Mouse (Mus musculus) MN1 (cell line): Measurements from ENCODE around the gene Naif1.

Source experiments
- DNase-seq: peaks from one replicate; pipeline ENCODE4 v3.0.0-alpha.2; 2016; ENCODE audit warnings: low spot score

Gene Naif1

DNA sequence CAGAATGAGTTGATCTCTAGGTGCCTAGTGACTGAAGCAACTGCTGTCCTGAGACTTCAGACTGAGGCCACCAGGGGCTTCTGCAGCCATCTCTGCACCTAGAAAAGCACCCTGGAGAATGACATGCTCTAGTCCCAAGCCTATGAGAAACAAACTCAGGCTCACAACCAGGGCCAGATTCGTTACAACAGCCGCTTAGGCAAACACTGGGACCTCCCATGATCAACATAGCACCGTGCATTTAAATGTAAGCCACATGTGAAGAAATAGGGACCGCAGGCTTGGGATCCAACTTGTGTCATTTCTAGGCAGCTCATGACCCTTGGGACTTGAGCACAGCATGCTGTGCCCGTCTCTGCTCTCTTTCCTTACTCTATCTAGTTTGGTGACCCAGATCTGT is 22.5 kb upstream of the Naif1 start:
- DNase-seq: no peak

DNA sequence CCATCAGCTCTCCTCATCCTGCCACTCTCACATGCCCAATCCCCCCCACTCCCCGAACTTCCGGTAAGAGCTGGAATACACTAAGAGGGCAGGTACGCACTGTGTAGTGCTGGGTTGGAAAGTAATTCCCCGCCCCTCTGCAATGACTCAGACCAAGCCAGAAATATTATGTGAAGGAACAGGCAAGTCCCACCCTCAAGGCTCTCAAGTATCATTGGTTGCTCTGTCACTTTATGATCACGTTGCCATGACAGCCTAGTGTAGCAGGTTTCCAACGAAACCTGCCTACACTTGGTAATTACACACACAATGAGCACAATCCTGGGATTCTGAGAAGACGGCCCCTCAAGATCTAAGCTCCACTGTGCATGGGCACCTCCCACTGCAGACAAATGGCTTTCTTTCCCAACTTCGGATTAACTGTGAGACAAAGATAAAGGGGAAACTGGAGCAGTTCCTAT is 22.0 kb upstream of the Naif1 start:
- DNase-seq: peak; percentile 84

DNA sequence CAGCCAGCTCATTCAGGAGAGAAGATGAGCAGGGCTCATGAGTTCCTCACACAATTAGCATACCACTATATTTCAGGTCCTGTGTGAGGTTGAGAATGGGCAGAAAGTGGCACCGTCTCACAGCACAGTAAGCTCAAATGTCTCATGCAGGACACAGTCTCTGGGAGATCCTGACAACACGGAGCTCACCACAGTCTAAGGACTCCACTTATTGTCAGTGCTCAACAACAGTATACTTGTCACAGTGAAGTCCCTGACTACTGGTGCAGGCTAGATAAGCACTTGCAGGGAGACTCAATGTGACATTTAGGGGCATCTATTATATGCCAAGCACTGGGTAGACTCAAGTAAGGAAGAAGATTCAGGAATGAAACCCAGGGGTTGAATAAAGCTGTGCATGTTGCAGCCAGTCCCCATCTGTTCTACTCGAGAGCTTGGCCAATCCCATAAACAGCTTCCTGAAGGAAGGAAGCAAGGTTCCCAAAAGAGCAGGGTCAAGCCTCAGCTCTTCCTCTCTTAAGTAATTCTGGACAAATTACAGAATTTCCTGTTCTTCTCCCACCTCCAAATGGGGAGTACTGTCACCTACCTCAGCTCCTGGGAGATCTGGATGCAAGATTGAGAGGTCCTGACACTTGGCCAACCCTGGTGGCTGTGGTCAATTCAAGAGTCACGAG is 20.9 kb upstream of the Naif1 start:
- no peak for DNase-seq

DNA sequence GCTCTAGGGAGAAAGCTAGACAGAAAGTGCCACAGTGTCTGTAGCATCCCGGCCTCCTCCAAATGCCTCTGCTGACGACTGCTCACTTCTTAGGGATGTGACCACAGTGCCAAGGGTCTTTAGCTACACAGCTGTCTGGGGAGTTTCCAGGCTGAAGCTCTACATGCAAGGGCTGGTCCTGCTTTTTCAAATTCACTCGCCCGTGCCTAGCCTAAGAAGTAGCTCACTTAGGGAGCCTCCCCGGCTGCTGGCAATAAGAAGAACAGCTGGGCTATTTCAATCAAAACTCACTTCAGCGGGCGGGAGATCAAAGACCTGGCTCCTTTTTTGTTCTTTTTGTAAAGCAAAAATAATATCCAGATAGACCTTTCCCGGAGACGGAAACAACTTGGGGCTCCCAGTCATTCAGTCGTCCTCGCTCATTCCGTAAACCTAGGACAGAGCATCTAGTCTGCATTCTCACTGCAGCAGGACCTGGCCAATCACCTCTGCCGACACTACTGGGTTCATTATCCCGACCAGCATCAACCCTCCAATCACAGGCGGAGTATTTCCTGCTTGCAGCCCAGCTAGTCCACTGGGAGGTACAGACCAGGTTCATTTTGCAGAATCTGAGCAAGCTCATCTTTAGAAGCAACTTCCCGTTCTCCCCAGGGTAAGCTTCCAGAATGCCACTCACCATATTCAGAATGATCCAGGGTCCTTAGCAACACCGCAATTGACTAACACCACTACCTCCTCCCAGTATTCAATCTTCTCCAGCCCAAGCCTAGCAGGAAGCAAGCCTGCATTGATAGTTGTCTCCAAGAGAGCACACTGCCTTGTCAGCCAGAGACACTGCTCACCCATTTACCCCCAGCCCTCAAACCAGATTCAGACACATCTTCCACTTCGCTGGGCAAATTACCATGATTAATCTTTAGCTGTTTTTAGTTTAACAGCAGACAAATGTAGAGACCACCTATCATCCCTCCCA is 19.3 kb upstream of the Naif1 start:
- peak; percentile 89 for DNase-seq

DNA sequence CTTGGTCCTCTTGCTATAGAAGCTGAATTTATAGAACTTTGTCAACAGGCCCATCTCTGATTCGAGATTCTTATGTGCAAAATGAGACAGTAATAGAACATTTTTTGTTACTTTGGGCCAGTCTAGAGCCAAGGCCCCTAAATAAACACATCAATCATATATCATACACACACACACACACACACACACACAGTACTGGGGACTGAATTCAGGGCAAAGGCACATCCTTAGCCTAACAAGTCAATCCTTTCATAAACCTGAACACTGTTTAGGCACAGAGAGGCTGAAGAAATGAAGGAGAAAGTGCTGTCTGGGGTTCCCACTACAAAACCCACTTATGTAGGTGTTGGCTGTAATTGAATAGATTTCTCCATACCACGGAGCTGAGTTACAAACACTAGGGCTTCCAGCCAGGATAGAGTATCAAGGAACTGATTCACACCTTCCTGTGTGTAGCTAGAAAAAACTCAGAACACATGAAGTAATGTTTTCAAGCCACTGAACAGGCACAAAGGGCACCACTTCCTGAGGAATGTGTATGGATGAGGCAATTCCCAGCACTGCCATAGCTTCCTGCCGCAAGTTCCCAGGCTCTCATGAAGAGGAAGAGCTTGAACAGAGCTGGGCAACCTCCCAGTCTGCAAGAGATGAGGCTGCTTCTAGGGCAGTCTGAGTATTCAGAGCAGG is 13.4 kb upstream of the Naif1 start:
- no peak for DNase-seq

DNA sequence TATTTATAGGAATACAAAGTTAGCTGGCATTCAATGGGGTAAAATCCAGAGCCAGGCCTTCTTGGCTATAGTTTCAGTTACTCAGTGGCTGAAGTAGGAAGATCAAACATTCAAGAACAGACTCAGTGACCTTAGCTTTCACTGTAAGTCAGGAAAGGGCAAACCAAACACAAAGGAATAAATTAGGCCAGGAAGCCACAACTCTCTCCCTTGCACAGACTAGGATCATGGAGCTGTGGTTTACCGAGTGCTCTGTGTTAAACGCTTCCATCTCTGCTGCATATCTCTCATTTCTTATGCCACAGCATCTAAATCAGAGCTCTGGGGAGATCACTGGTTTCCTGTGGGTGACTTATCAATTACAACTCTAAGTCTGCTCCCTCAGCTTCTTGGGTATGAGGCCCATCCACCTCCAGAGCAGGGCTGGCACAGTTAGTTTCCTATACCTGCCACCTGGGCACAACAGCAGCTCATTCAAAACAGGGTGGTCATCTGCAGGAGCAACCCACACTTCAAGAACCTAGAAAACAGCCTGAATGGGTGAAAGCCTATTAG is 12.6 kb upstream of the Naif1 start:
- no peak for DNase-seq

DNA sequence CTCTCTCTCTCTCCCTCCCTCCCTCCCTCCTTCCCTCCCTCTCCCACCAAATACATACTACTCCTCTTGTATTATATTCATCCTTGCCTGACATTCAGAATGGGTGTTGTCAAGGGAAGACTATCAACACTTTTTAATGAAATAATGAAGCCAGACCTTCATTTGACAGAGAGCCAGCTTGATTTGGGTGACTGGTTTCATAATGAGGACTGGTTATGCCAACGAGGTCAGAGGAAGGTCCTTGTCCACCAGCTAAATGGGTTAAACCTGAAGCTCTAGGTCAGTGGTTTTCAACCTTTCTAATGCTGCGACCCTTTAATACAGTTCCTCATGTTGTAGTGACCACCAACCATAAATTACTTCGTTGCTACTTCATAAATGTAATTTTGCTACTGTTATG is 11.5 kb upstream of the Naif1 start:
- peak; percentile 56 for DNase-seq

DNA sequence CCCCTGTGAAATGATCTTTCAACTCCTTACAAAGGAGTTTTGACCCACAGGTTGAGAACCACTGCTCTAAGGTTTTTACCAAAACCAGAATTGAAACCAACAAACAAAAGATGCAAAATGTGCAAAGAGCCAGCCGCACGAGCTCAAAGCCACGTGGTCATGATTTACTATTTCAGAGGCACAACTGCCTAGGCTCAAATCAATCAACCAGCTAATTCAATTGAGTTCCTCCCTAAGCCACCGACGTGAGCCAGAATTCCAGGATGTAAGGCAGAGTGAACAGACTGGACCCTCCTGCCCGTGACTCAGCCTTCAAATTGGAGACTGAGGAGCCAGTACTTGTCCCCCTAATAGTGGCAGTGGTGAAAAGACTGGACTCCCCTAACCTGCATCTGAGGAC is 11.1 kb upstream of the Naif1 start:
- DNase-seq: peak; percentile 67

DNA sequence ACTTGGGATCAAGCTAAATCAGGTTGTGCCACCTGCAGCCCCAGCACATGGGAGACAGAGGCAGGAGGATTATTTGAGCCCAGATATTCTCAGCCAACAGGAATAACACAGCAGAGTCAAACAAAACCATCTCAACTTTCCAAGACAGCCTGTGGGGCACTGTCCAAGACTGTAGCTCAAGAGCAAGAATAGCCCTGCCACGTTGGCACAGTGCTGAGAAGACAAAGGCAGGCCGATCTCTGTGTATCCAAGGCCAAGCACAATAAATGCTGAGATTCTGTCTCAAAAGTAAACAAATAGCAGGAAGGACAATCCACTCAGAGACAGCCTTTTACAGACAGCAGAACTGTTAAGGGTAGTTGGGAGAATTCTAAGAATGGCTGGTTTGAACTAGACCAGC is 10.1 kb upstream of the Naif1 start:
- DNase-seq: no peak

DNA sequence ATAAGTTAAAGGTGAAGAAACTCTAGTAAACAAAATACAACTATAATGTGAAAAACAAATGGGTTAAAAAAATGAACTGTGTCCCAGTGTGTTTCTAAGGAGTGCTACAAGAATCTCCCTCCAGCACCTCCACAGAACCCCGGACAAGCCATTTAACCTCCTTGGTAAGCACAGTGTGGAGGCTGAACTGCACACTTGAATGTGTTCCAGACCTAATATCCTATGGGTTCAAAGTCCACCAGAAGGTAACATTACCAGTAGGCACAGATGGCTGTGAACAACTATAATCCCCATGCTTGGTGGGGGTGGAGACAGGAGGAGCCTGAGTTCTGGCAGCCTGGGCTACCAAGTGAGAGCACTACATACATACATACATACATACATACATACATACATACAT is 9.6 kb upstream of the Naif1 start:
- DNase-seq: no peak

DNA sequence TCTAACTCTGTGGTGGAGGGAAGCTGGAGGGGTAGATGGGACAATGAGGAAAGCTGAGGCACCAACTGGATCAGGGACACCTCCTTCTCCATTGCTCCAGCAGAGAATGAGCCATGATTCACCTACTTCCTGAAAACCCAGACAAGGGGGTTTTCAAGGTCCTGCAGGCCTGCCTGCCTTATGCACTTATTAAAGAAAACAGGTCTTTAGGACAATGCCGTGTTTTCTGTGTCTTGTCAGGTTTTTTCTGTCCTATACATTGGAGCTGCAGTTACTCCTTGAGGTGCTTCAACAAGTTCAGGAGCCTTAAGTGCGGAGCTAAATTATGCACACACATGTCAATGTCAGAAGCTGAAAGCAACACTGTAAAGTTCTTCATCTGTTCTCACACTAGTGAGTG is 8.7 kb upstream of the Naif1 start:
- DNase-seq: no peak

DNA sequence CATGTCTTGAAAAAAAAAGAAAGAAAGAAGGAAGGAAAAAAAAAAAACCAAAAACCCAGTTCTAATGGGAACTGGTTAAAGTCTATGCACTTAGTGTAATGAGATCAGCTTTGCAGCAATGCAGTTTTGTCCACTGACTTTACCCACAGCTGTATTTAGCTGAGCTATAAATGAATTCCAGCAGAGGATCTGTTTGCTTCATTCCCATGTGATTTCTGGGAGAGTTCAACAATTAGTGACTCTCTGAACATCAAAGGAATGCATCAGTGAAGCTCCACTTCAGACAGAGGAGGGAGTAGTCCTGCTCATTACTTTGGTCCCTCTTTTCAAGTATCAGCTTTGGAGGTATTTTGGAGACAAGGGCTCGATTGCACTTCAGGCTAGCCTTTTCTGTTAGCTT is 4.7 kb upstream of the Naif1 start:
- DNase-seq: no peak

DNA sequence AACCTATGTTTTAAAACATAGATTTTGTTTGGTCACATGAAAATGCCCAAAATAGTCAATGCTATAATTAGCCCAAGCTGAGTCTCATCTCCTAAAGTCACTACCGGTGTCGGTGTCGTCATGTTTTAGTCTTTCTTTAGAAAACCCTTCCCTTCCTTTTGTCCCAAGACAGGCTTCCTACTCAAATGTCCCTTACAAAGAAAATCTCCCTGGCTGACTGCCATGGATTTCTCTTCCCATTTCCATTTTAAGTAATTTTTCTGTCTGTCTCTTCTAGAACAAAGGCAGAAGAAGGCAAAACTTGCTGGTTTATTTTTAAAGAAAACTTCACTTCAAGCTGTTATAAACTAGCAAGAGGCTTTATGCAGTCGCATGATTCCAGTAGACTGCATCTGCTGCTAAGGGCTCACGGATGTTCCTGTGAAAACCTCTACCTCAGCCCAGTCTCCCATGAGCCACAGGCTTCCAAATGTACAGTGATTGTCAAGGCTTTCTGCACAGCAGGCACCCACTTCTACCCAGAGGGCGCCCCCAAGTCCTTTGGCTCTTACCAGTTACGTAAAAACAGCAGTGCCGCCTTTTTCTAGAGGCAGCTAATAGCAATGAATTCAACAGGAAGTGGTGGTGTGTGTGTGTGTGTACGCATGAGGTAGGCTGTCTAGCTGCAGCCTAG is 2.9 kb upstream of the Naif1 start:
- DNase-seq: no peak

DNA sequence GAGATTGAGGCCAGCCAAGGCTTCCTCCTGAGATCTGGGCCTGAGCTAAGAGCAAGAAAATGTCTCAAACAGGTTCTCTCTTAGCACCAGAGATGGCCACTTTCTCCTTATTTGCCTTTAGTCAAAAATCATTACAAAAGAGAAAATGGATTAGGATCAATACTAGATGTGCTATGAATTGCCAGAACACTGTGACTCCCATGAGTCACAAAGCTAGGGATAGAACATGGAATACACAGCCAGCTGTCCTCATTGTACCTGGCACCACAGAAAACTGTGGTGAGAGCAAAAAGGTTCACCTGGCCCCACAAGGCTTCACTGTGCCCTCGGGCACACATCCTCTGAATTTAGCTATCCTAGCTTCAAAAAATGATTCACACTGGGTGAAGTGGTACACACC is 1.8 kb upstream of the Naif1 start:
- no peak for DNase-seq

DNA sequence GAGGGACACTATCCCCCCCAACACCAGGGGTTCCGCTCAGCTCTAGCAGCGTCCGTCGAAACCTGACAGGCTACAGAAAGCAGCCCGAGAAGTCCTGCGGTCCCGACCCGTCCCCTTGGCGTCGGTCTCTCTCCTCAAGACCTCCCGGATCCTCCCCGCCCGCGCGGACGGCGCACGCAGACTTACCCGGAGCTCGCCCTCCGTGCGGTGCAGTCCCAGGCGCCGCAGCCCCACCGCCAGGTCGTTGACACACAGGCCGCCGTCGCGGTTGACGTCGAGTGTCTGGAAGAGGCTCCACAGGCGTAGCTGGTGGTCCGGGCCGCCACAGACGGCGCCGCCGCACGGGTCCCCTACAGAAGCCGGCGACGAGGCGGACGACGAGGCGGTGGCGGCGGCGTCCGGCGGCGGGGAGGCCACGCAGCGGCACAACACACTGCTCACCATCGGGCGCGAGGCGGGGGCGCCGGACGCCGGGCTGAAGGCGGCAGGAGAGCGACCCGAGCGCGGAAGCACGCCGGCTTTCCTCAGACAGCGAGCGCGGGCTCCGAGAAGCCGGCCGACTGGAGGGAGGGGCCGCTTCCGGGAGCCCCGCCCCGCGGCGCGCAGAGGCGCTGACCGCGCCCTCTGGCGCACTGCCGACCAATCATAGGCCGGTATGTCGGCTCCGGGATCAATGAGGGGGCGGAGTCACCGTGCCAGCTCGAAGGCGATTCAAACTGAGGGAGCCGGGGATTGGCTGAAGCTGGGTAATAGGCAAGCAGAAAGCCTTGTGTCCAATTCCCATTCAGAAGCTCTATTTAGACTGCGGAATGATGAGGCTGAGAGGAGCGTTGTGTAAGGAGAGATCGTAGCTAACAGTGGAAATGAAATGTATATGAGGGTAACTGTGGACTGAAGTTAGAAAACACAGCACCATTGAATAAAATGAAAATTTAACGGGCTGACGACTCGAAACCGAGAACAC is 906 bp downstream of the Naif1 start, which contains the start of gene Slc25a25:
Slc25a25 (minus strand) TSS at position 565 of the 964 bp plus-strand sequence.
- DNase-seq: peak; percentile 98

DNA sequence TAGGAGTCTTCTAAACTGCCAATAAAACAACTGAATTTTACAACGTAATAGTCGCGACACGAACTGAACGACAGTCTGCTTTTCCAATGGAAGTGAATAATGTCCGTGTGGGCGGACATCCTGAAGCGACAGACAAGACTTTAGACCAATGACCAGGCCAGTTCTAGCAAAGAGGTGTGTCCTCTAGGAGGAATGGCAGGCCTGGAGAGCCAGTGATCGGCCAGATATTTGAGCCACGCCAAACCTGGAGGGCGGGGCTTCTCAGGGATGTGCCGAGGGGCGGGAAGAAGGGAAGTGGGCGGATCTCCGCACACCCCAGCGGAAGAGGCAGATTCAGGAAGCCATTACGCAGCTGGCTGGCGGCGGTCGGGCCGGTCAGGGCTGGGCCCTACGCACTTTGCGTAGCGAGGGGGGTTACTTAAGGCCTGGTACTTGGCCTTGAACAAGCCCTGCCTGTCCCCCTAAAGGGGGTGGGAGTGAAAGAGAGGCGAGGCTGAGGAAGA is 1.7 kb downstream of the Naif1 start:
- peak; percentile 99 for DNase-seq

DNA sequence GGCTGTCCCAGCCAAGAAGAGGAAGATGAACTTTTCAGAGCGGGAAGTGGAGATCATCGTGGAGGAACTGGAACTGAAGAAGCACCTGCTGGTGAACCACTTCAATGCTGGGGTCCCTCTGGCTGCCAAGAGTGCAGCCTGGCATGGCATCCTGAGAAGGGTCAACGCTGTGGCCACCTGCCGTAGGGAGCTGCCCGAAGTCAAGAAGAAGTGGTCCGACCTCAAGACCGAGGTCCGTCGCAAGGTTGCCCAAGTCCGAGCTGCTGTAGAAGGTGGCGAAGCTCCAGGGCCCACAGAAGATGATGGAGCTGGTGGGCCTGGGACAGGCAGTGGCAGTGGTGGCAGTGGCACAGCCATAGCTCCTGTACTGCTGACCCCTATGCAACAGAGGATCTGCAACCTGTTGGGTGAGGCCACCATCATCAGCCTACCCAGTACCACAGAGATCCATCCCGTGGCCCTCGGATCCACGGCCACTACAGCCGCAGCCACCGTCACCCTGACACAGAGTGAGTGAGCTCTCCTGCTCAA is 2.2 kb downstream of the Naif1 start:
- no peak for DNase-seq

DNA sequence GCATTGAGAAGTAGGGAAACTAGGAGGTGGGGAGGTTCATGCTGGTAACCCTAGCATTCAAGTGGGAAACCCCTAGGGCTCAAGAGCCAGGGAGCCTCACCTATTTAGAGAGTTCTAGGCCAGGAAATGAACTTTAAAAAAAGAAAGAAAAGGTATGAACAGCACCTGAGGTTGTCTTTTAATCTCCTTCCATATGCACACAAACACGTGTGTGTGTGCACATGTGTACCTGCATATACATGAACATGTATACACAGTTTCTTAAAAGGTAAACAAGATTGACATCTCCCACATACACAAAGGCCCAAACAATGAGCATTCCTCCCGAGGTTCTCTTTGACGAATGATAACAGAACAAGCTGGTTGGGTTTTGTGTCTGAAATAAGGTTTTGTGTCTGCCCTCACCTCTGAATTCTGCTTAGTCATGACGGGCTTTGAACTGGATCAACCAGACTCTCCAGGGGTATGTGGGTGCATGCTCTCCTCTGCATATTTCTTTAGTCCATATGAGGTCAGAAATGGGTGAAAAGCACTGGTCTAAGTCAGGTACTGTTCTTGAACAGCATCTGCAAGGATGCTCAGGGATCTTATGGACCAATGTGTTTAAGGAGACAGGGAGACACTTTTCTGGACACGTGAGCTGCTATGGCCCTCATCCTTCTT is 3.5 kb downstream of the Naif1 start:
- DNase-seq: no peak

DNA sequence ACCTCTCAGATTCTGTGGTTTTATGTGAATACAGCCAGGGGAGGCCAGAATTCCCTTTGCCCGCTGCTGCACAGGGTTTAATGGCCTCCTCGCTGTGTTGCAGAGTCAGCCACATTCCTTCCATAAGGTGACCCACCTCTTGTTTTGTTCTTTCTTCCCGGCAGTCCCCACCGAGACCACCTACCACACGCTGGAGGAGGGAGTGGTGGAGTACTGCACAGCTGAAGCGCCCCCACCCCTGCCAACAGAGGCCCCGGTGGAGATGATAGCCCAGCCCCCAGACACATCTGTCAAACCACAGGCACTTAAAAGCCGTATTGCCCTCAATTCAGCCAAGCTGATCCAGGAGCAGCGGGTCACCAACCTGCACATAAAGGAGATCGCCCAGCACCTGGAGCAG is 4.4 kb downstream of the Naif1 start:
- DNase-seq: no peak

DNA sequence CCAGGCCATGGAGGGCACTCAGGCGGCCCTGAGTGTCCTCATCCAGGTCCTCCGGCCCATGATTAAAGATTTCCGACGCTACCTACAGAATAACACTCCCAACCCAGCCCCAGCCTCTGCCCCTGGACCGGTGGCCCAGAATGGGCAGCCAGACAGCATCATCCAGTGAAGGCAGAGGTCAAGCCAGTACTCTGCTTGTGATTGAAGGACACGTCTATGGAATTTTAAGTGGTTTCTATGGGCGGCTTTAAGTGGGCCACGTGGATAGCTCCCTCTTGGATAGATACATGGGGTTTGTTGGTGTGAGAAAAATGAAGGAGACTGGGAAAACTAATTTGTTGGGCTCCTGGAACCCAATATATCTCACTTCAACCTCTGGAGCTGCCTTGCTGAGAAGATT is 4.8 kb downstream of the Naif1 start:
- DNase-seq: no peak
